Mouse (Mus musculus) bone marrow, adult 2 months (tissue): ENCODE measurements around the gene Lgals4.

Experiments used
- CTCF ChIP-seq: fragments of 200-500 bp; IDR thresholded peaks from 2 replicates; pipeline ENCODE4 v1.5.1; 2011; ENCODE audit warnings: low read length, control low read depth; ENCODE audit not compliant: control insufficient read depth, insufficient read depth
- POLR2A ChIP-seq: fragments of 200-500 bp; IDR thresholded peaks from 2 replicates; pipeline ENCODE4 v1.6.1; 2011; ENCODE audit warnings: low read depth, mild to moderate bottlenecking, control low read depth, low read length, borderline replicate concordance; ENCODE audit not compliant: control insufficient read depth

DNA sequence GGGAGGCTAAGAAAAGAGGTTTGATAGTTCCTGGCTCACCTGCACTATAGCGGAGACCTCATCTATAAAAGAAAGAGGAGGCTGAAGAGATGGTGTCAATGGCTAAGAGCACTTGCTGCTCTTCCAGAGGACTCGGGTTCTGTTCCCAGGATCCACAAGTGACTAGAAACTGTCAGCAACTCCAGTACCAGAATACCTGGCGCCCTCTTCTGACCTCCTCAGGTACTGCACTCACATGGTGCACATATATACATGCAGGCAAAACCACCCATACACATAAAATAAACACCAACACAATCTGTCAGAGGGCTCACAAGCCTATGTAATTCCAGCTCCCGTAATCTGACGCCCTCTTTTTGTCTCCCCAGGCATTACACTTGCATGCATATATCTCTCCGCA lies 27.2 kb downstream of the Lgals4 start:
- TF ChIP-seq CTCF: no peak
- TF ChIP-seq POLR2A: no peak
